Mouse (Mus musculus): Measurements from ENCODE around the gene Pttg1. TPM values are rescaled to one million over a fixed set of nuclear protein-coding genes. Genes with fewer than 3 reads are reported as not detected.

The Pttg1 gene
- polyA plus RNA-seq, 1 experiment = 38.8 TPM

GRCm38 (mm10) chr11:43396246-43396645, 29.8 kb downstream of the Pttg1 start:
- Histone ChIP-seq H3K27me3 (ENCODE audit: control insufficient read depth, insufficient read depth, low read length) (no peaks in the 10 kb centered on the region), H3K4me3 (ENCODE audit: control insufficient read depth, insufficient read depth, low read length) (no peak overlapping the region), H3K36me3 (ENCODE audit: control insufficient read depth, insufficient read depth, low read length) (no peaks in the 10 kb centered on the region), H3K27ac (ENCODE audit: control insufficient read depth, insufficient read depth, low read length) (no peak overlapping the region), H3K4me1 (replicated peaks; ENCODE audit: control insufficient read depth, insufficient read depth, low read length) (no peaks in the 10 kb centered on the region)
- DNase-seq = no peak
- WGBS = 86% methylated on average over 4 of the region's 4 CpGs
- TF ChIP-seq POLR2A (IDR thresholded peaks at IDR 0.05; ENCODE audit: control insufficient read depth, extremely low read depth, insufficient read depth, low read length, poor library complexity) (no peak), CTCF (IDR thresholded peaks at IDR 0.05; ENCODE audit: borderline replicate concordance, control insufficient read depth, extremely low read depth, insufficient read depth, low read length, poor library complexity) (no peak)

GRCm38 (mm10) chr11:43395073-43395948, 30.7 kb downstream of the Pttg1 start:
- no peak for DNase-seq
- no peak overlapping the region for H3K27ac ChIP-seq (ENCODE audit: control insufficient read depth, insufficient read depth, low read length)
- no peaks in the 10 kb centered on the region for H3K36me3 ChIP-seq (ENCODE audit: control insufficient read depth, insufficient read depth, low read length)
- TF ChIP-seq POLR2A (IDR thresholded peaks at IDR 0.05; ENCODE audit: control insufficient read depth, extremely low read depth, insufficient read depth, low read length, poor library complexity) (no peak), CTCF (IDR thresholded peaks at IDR 0.05; ENCODE audit: borderline replicate concordance, control insufficient read depth, extremely low read depth, insufficient read depth, low read length, poor library complexity) (no peak)
- no peaks in the 10 kb centered on the region for H3K27me3 ChIP-seq (ENCODE audit: control insufficient read depth, insufficient read depth, low read length)
- WGBS = 89% methylated on average over 14 of the region's 14 CpGs
- no peaks in the 10 kb centered on the region for H3K4me1 ChIP-seq (replicated peaks; ENCODE audit: control insufficient read depth, insufficient read depth, low read length)
- H3K4me3 ChIP-seq (ENCODE audit: control insufficient read depth, insufficient read depth, low read length) = no peak overlapping the region

- H3K27me3 ChIP-seq (ENCODE audit: control insufficient read depth, insufficient read depth, low read length) = no peaks in the 10 kb centered on the region
- TF ChIP-seq CTCF (IDR thresholded peaks at IDR 0.05; ENCODE audit: borderline replicate concordance, control insufficient read depth, extremely low read depth, insufficient read depth, low read length, poor library complexity) = no peak
- no peak for TF ChIP-seq POLR2A (IDR thresholded peaks at IDR 0.05; ENCODE audit: control insufficient read depth, extremely low read depth, insufficient read depth, low read length, poor library complexity)
- H3K4me1 ChIP-seq (replicated peaks; ENCODE audit: control insufficient read depth, insufficient read depth, low read length) = peaks cover 10% of the 10 kb centered on the region
- H3K27ac ChIP-seq (ENCODE audit: control insufficient read depth, insufficient read depth, low read length) = no peak overlapping the region
- 96% methylated on average over 4 of the region's 4 CpGs for WGBS
- no peaks in the 10 kb centered on the region for H3K36me3 ChIP-seq (ENCODE audit: control insufficient read depth, insufficient read depth, low read length)
- no peak for DNase-seq
- no peak overlapping the region for H3K4me3 ChIP-seq (ENCODE audit: control insufficient read depth, insufficient read depth, low read length)
These were observed 32.7 kb downstream of the Pttg1 start for GRCm38 (mm10) chr11:43393325-43393724.

GRCm38 (mm10) chr11:43392757-43393156, 33.3 kb downstream of the Pttg1 start:
- TF ChIP-seq POLR2A (IDR thresholded peaks at IDR 0.05; ENCODE audit: control insufficient read depth, extremely low read depth, insufficient read depth, low read length, poor library complexity) (no peak), CTCF (IDR thresholded peaks at IDR 0.05; ENCODE audit: borderline replicate concordance, control insufficient read depth, extremely low read depth, insufficient read depth, low read length, poor library complexity) (no peak)
- H3K27me3 ChIP-seq (ENCODE audit: control insufficient read depth, insufficient read depth, low read length) = no peaks in the 10 kb centered on the region
- H3K4me1 ChIP-seq (replicated peaks; ENCODE audit: control insufficient read depth, insufficient read depth, low read length) = peaks cover 12% of the 10 kb centered on the region
- no peak overlapping the region for H3K27ac ChIP-seq (ENCODE audit: control insufficient read depth, insufficient read depth, low read length)
- H3K36me3 ChIP-seq (ENCODE audit: control insufficient read depth, insufficient read depth, low read length) = no peaks in the 10 kb centered on the region
- DNase-seq = no peak
- WGBS = 55% methylated on average over 2 of the region's 2 CpGs
- no peak overlapping the region for H3K4me3 ChIP-seq (ENCODE audit: control insufficient read depth, insufficient read depth, low read length)

- Histone ChIP-seq H3K27me3 (ENCODE audit: control insufficient read depth, insufficient read depth, low read length) (no peaks in the 10 kb centered on the region), H3K4me1 (replicated peaks; ENCODE audit: control insufficient read depth, insufficient read depth, low read length) (peaks cover 30% of the 10 kb centered on the region), H3K4me3 (ENCODE audit: control insufficient read depth, insufficient read depth, low read length) (no peak overlapping the region), H3K36me3 (ENCODE audit: control insufficient read depth, insufficient read depth, low read length) (no peaks in the 10 kb centered on the region), H3K27ac (ENCODE audit: control insufficient read depth, insufficient read depth, low read length) (no peak overlapping the region)
- no peak for DNase-seq
- WGBS = 67% methylated on average over 7 of the region's 7 CpGs
- no peak for TF ChIP-seq CTCF (IDR thresholded peaks at IDR 0.05; ENCODE audit: borderline replicate concordance, control insufficient read depth, extremely low read depth, insufficient read depth, low read length, poor library complexity)
- TF ChIP-seq POLR2A (IDR thresholded peaks at IDR 0.05; ENCODE audit: control insufficient read depth, extremely low read depth, insufficient read depth, low read length, poor library complexity) = no peak
These were observed 36.9 kb downstream of the Pttg1 start for GRCm38 (mm10) chr11:43389118-43389517.

GRCm38 (mm10) chr11:43388122-43389097, 37.6 kb downstream of the Pttg1 start:
- DNase-seq = no peak
- H3K27ac ChIP-seq (ENCODE audit: control insufficient read depth, insufficient read depth, low read length) = 0 out of 2 replicates have a peak overlapping the region, but pooled peaks have one; percentile 29
- no peaks in the 10 kb centered on the region for H3K36me3 ChIP-seq (ENCODE audit: control insufficient read depth, insufficient read depth, low read length)
- TF ChIP-seq CTCF (IDR thresholded peaks at IDR 0.05; ENCODE audit: borderline replicate concordance, control insufficient read depth, extremely low read depth, insufficient read depth, low read length, poor library complexity) (no peak), POLR2A (IDR thresholded peaks at IDR 0.05; ENCODE audit: control insufficient read depth, extremely low read depth, insufficient read depth, low read length, poor library complexity) (no peak)
- H3K27me3 ChIP-seq (ENCODE audit: control insufficient read depth, insufficient read depth, low read length) = no peaks in the 10 kb centered on the region
- no peak overlapping the region for H3K4me3 ChIP-seq (ENCODE audit: control insufficient read depth, insufficient read depth, low read length)
- 68% methylated on average over 21 of the region's 21 CpGs for WGBS
- peaks cover 30% of the 10 kb centered on the region for H3K4me1 ChIP-seq (replicated peaks; ENCODE audit: control insufficient read depth, insufficient read depth, low read length)

All from thymus, adult 2 months (tissue).